Mouse (Mus musculus): ENCODE measurements around the gene Ip6k1. TPM values are rescaled to one million over a fixed set of nuclear protein-coding genes. Genes with fewer than 3 reads are reported as not detected.

Ip6k1 gene
- total RNA-seq, 2 experiments from 2014 or later = 45.2 to 48.0 TPM

DNA sequence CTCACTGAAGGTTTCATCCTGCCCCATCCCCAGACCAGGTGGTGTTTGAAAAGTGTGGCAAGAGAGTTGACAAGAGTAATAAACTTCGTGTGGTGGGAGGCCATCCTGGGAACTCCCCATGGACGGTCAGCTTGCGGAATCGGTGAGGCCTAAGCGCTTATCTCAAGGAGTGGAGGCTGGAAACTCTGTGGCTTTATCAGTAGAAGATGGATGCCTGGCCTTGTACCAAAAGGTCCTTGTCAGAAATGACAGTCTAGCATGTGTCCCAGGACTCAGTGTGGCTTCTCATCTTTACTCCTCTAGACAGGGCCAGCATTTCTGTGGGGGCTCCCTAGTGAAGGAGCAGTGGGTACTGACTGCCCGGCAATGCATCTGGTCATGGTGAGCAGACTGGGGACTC, 81.3 kb downstream of the Ip6k1 start:
- DNase-seq = no peak
- intact Hi-C loops (cut with DNase I) = no loop called here

DNA sequence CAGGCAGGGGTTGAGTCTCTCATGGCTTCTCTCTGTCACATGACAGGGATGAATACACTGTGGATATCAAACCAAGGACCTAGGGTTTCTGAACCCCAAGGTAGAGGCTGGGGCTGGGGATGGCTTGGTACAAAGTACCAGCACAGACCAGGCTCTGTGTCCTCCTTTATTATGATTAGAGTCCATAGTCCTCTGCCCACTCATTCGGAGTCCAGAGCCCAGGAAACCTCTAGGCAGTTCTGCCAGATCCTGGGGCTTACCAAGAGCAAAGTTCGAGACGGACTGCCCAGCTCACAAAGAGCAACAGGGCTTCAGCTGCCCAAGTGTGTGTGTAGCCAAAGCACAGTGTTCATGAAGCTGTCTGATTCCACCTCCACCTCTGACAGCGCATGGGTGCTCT, 83.0 kb downstream of the Ip6k1 start:
- intact Hi-C loops (cut with DNase I) = no loop called here
- no peak for DNase-seq

GRCm38 (mm10) chr9:108090611-108091120, 88.4 kb downstream of the Ip6k1 start:
- intact Hi-C loops (cut with DNase I) = no loop called here

DNA sequence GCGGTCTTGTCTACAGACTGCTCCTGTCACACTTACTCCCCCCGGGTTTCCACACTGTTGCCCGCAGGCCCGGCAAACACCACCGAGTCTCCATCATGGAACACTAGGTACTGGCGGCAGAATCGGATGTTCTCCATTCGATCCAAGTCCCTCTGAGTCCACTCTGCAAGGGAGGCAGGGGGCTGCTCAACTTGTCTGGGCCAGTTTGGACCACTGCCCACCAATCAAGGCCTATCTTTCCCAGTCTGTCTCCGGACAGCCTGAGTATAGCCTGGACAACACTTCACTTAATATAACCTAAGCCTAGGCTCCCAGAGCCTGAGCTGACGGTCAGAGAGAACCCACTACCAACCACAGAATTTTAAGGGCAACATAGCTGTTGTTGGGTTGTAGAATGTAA, 91.3 kb downstream of the Ip6k1 start:
- intact Hi-C loops (cut with DNase I) = no loop called here
- DNase-seq = no peak

More at GRCm38 (mm10) chr9:108090611-108091120, 88.4 kb downstream of the Ip6k1 start:
- DNase-seq = no peak

- intact Hi-C loops (cut with DNase I) = loop anchor here (2.0 kb wide), 1 partner anchor 190 kb away; no protein-coding TSS in a partner anchor
- DNase-seq = peak; percentile 95 to 96
Observed at GRCm38 (mm10) chr9:108094184-108094941, 92.1 kb downstream of the Ip6k1 start, which contains the start of gene Apeh. Gene Apeh, minus strand, starts transcription at chr9:108094606.

- peak in 1 of 2 experiments; percentile 22 for DNase-seq
Observed at GRCm38 (mm10) chr9:108094998-108095411, 92.7 kb downstream of the Ip6k1 start.

DNA sequence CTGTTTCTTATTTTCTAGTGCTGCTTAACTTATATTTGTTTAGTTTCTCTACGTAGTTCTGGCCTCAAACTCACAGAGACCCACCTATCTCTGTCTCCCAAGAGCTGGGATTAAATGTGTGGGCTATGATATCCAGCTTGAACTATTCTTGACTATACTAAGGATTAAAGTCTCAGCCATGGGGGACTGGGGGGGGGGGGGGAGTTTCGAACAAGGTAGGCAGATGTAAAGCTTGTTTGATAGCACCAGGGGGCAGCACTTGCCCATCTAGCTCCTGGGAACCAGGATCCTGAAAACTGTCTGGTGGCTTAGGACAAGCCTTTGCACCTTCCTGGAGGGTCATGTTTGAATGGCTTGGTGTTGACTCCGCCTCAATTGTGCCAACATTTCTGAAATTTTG, 93.2 kb downstream of the Ip6k1 start:
- intact Hi-C loops (cut with DNase I) = loop anchor here (1.0 to 2.0 kb wide), 2 partner anchors 106 to 189 kb away; no protein-coding TSS in a partner anchor
- peak; percentile 62 to 72 for DNase-seq

More at GRCm38 (mm10) chr9:108094998-108095411, 92.7 kb downstream of the Ip6k1 start:
- intact Hi-C loops (cut with DNase I) = loop anchor here (1.0 to 2.0 kb wide), 2 partner anchors 106 to 190 kb away; no protein-coding TSS in a partner anchor

DNA sequence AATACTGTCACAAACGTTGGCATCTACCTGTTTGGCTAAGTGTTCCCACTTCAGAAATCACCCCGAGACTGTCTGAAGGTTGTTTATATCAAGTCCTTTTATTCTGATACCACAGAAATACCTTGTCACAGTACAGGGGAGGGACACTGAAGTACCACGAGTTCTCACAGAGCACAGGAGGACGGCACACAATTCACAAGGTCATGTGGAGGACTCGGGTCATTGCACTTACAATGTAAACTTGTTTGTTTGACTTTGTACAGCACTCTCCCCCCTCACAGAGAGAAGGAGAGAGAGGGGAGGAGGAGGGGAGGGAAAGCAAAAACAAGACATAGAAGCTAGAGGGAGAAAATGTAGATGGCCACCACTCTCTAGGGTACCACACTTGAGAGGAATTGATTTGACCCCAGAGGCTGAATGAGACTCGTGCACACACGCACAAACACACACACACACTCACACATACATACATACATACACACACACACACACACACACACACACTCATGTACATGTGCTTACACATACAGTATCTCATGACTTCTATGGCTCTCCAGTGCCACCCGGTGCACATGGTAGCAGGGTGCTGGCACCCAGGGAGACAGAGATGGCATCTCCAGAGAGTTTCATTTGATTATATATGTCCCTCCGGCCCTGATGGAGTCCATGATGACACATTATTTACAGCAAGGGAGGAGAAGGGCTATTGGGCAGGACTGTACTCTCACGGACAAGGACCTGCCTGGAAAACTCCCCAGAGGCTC, 93.8 kb downstream of the Ip6k1 start:
- DNase-seq = no peak
- intact Hi-C loops (cut with DNase I) = loop anchor here (1.0 to 2.0 kb wide), 3 partner anchors 33 to 189 kb away; no protein-coding TSS in a partner anchor

Small RNA genes lying within 50 kb of the gene (microRNA-seq; reads per million reads assigned to microRNA genes)
- 0 reads per million in 2 experiments for gene Mir7088 (ENCODE audit: borderline number of aligned reads in 2 of 2)

Other genes starting within 250 kb of the Ip6k1 start
- gene Rbm5, start 231.5 kb upstream of the Ip6k1 start, total RNA-seq (2021) = 10 to 100 TPM; 47.2 to 52.6 TPM
- gene Rbm6, start 129.3 kb upstream of the Ip6k1 start, total RNA-seq (2021) = 10 to 100 TPM; 29.0 to 30.7 TPM
- gene Mon1a, start 114.3 kb upstream of the Ip6k1 start, total RNA-seq (2021) = 10 to 100 TPM; 11.9 to 12.2 TPM
- gene Mst1r, start 95.6 kb upstream of the Ip6k1 start, total RNA-seq (2021) = 1 to 10 TPM; 1.8 to 2.2 TPM
- gene Actl11, start 74.0 kb upstream of the Ip6k1 start, total RNA-seq (2021) = not detected
- not detected for gene Camkv, start 66.8 kb upstream of the Ip6k1 start, total RNA-seq (2021)
- gene Traip, start 52.4 kb upstream of the Ip6k1 start, total RNA-seq (2021) = 1 to 10 TPM; 1.0 to 1.3 TPM
- 10 to 100 TPM; 11.6 to 20.2 TPM for gene Uba7, start 27.0 kb upstream of the Ip6k1 start, total RNA-seq (2021)
- gene Gm20661, start 19.4 kb upstream of the Ip6k1 start, total RNA-seq (2021) = under 1 TPM; 0.25 to 0.30 TPM
- gene Inka1, start 16.6 kb upstream of the Ip6k1 start, total RNA-seq (2021) = 10 to 100 TPM; 10.3 to 11.8 TPM
- gene Cdhr4, start 10.0 kb upstream of the Ip6k1 start, total RNA-seq (2021) = 1 to 10 TPM in 1 of 2 experiments, under 1 TPM in 1; 0.14 to 1.0 TPM
- 1 to 10 TPM; 1.4 to 1.5 TPM for gene Gm20662, start 6.2 kb upstream of the Ip6k1 start, total RNA-seq (2021)
- 10 to 100 TPM in 1 of 2 experiments, 1 to 10 TPM in 1; 8.4 to 10.4 TPM for gene Gmppb, start 46.7 kb downstream of the Ip6k1 start, total RNA-seq (2021)
- 1 to 10 TPM; 1.1 to 1.4 TPM for gene Amigo3, start 50.7 kb downstream of the Ip6k1 start, total RNA-seq (2021)
- not detected for gene Mst1, start 77.9 kb downstream of the Ip6k1 start, total RNA-seq (2021)
- gene Rnf123, start 80.8 kb downstream of the Ip6k1 start, total RNA-seq (2021) = 10 to 100 TPM; 94.2 to 97.4 TPM
- 10 to 100 TPM; 38.6 to 50.2 TPM for gene Apeh, start 92.1 kb downstream of the Ip6k1 start, total RNA-seq (2021)
- under 1 TPM in 1 of 2 experiments, not detected in 1; 0.03 TPM for gene Bsn, start 187.9 kb downstream of the Ip6k1 start, total RNA-seq (2021)